Mouse (Mus musculus): ENCODE measurements around the gene B3gntl1. TPM values are rescaled to one million over a fixed set of nuclear protein-coding genes. Genes with fewer than 3 reads are reported as not detected.

The B3gntl1 gene
- polyA plus RNA-seq, 1 experiment = 5.5 TPM

DNA sequence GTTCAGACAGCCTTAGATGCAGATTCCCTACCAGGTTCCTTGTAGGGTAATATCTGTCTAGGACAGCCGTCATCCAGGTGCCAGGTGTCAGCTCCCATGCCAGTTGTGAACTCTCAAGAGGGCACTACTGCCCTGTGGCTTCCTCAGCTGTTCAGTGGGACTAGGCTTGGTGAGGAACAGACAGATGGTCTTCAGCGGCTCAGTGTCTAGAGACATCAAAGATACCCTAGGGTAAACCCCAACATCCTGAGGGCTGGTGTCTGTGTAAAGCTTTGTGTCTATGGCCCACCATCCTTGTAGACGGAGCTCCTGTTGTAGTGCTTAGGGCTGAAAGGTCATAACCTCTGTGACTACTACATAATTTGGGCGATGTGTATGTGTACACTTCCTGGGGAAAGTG is 24.3 kb upstream of the B3gntl1 start:
- TF ChIP-seq CTCF (IDR thresholded peaks at IDR 0.05; ENCODE audit: borderline replicate concordance, insufficient read depth, low read depth, low read length) = no peak
- TF ChIP-seq POLR2A (IDR thresholded peaks at IDR 0.05; ENCODE audit: borderline replicate concordance, insufficient read depth, low read length) = no peak
- DNase-seq = no peak
- H3K4me3 ChIP-seq (replicated peaks; ENCODE audit: insufficient read depth, low read depth, low read length) = no peak overlapping the region
- WGBS = 89% methylated on average over 4 of the region's 4 CpGs
- H3K27me3 ChIP-seq (ENCODE audit: control insufficient read depth, insufficient read depth, low read length) = no peaks in the 10 kb centered on the region
- H3K27ac ChIP-seq (ENCODE audit: insufficient read depth, low read length) = no peak overlapping the region
- no peaks in the 10 kb centered on the region for H3K4me1 ChIP-seq (ENCODE audit: control insufficient read depth, insufficient read depth, low read length)

DNA sequence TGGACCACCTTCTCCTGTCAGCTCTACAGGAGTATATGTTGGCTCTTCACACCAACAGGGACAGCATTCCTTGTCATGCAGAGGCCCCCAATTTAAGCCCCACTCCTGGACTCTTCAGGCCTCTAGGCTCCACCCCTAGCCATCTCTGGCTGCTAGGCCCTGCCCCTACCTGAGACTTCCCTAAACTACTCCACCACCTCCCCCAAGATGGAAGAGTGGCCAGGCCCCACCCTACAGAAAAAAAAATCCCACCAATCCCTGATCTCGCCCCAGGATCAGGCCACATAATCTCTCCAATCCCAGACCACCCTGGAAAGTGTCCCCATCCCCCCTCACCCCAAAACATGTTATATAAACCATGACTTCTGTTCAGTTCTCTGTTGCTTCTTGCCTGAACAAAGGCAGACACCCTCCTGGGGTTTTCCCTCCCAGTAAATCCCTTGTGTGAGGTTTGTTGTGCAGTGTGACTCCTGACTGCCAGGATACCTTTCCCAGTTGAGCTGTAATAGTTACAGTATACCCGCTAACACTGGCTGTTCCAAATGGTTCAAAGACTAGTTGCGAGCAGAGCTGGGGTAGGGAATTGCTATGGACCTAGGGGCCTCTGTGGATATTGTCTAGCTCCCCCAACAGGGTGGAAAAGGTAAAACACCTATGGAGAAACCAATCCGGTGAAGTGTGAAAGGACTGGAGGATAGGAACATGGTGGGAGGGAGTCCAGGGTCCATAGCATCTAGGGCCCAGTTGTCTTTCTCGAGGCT is 22.5 kb upstream of the B3gntl1 start:
- H3K27me3 ChIP-seq (ENCODE audit: control insufficient read depth, insufficient read depth, low read length) = no peaks in the 10 kb centered on the region
- H3K4me3 ChIP-seq (replicated peaks; ENCODE audit: insufficient read depth, low read depth, low read length) = no peak overlapping the region
- no peak for DNase-seq
- TF ChIP-seq CTCF (IDR thresholded peaks at IDR 0.05; ENCODE audit: borderline replicate concordance, insufficient read depth, low read depth, low read length) (no peak), POLR2A (IDR thresholded peaks at IDR 0.05; ENCODE audit: borderline replicate concordance, insufficient read depth, low read length) (no peak)
- 93% methylated on average over 5 of the region's 5 CpGs for WGBS
- H3K27ac ChIP-seq (ENCODE audit: insufficient read depth, low read length) = no peak overlapping the region
- H3K4me1 ChIP-seq (ENCODE audit: control insufficient read depth, insufficient read depth, low read length) = no peaks in the 10 kb centered on the region

DNA sequence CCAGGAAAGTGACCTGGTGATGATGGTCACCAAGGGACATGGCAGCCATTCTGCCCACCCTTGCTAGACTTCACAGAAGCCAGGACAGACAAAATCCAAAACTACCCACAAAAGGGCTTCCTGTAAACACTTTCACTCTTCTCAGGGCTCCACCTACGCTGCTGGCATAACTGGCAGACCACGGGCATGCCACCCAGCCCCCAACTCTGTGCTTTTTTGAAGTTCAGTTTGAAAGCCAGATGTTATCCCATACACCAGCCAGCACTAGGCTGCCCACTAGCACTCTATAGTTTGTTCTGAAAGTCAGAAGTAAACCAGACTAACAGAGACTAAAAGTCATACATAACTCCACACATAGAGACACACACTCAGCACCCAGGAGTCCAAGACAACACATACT is 15.1 kb upstream of the B3gntl1 start:
- WGBS = 84% methylated on average over 2 of the region's 2 CpGs
- Histone ChIP-seq H3K27me3 (ENCODE audit: control insufficient read depth, insufficient read depth, low read length) (no peaks in the 10 kb centered on the region), H3K4me1 (ENCODE audit: control insufficient read depth, insufficient read depth, low read length) (no peaks in the 10 kb centered on the region), H3K4me3 (replicated peaks; ENCODE audit: insufficient read depth, low read depth, low read length) (no peak overlapping the region), H3K27ac (ENCODE audit: insufficient read depth, low read length) (no peak overlapping the region)
- TF ChIP-seq CTCF (IDR thresholded peaks at IDR 0.05; ENCODE audit: borderline replicate concordance, insufficient read depth, low read depth, low read length) (no peak), POLR2A (IDR thresholded peaks at IDR 0.05; ENCODE audit: borderline replicate concordance, insufficient read depth, low read length) (no peak)
- DNase-seq = no peak

DNA sequence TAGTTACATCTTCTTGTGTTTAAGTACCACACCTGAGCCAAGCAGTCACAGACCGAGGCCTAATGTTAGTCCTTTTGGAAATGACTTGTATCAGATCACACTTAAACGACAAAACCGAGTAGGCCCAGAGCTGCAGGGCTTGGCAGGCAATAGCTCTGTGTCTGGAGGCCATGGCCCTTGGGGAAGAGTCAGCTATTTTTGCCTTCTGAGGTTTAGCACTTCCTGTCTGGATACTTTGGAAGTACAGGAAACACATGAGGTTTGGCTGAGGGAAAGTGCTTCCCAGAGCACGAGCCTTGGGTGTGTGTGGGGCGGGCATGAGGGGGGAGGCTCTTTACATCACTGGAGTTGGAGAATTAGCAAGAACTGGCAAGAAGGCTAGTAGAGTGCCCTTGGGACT is 13.7 kb upstream of the B3gntl1 start:
- no peak for DNase-seq
- no peak overlapping the region for H3K4me3 ChIP-seq (replicated peaks; ENCODE audit: insufficient read depth, low read depth, low read length)
- H3K27ac ChIP-seq (ENCODE audit: insufficient read depth, low read length) = no peak overlapping the region
- WGBS = 72% methylated on average over 5 of the region's 5 CpGs
- no peaks in the 10 kb centered on the region for H3K27me3 ChIP-seq (ENCODE audit: control insufficient read depth, insufficient read depth, low read length)
- H3K4me1 ChIP-seq (ENCODE audit: control insufficient read depth, insufficient read depth, low read length) = no peaks in the 10 kb centered on the region
- TF ChIP-seq CTCF (IDR thresholded peaks at IDR 0.05; ENCODE audit: borderline replicate concordance, insufficient read depth, low read depth, low read length) = no peak
- TF ChIP-seq POLR2A (IDR thresholded peaks at IDR 0.05; ENCODE audit: borderline replicate concordance, insufficient read depth, low read length) = no peak

DNA sequence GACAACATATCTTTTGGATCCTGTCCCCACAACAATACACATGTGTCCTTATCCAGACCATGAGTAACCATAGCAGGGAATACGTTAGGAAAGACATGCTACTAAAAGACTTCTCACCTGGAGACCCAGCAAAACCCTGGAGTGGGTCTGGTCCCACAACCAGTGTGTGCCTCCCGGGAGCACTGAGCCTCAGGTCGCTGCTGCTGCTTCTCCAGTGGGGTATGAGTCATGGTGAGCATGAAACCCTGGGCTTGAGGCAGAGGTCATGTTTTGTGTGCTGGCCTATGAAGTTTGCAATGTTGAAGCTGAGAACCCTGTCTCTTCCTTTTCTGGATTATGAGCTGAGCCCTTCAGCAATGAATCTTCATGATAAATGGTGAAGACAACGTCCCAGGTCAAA is 13.1 kb upstream of the B3gntl1 start:
- no peaks in the 10 kb centered on the region for H3K27me3 ChIP-seq (ENCODE audit: control insufficient read depth, insufficient read depth, low read length)
- 85% methylated on average over 4 of the region's 4 CpGs for WGBS
- TF ChIP-seq CTCF (IDR thresholded peaks at IDR 0.05; ENCODE audit: borderline replicate concordance, insufficient read depth, low read depth, low read length) (no peak), POLR2A (IDR thresholded peaks at IDR 0.05; ENCODE audit: borderline replicate concordance, insufficient read depth, low read length) (no peak)
- no peaks in the 10 kb centered on the region for H3K4me1 ChIP-seq (ENCODE audit: control insufficient read depth, insufficient read depth, low read length)
- H3K4me3 ChIP-seq (replicated peaks; ENCODE audit: insufficient read depth, low read depth, low read length) = no peak overlapping the region
- H3K27ac ChIP-seq (ENCODE audit: insufficient read depth, low read length) = no peak overlapping the region
- no peak for DNase-seq

DNA sequence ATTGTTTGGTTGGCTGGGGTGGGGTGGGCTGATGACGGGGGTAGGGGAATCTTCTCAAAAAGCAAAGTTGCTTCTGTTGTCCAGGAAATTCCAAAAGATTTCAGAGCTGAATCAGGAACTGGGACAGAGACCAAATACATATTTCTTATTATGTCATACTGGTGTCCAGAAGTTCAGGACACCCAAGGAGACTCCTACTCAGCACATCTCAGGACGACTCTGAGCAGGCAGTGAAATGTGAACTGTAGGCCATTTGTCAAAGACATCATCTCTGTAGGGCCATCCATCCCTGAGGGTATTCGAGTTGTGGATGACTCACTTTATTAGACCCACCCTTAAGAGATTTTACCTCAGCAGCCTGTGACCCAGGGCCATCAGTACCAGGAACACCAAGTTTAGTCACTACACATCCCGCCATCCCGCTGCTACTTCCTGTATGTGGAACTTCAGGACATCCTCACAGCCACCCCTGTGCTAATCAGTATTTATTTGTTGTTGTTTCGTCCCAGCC is 12.6 kb upstream of the B3gntl1 start:
- no peak overlapping the region for H3K27ac ChIP-seq (ENCODE audit: insufficient read depth, low read length)
- no peak for DNase-seq
- H3K4me1 ChIP-seq (ENCODE audit: control insufficient read depth, insufficient read depth, low read length) = no peaks in the 10 kb centered on the region
- no peaks in the 10 kb centered on the region for H3K27me3 ChIP-seq (ENCODE audit: control insufficient read depth, insufficient read depth, low read length)
- TF ChIP-seq POLR2A (IDR thresholded peaks at IDR 0.05; ENCODE audit: borderline replicate concordance, insufficient read depth, low read length) (no peak), CTCF (IDR thresholded peaks at IDR 0.05; ENCODE audit: borderline replicate concordance, insufficient read depth, low read depth, low read length) (no peak)
- H3K4me3 ChIP-seq (replicated peaks; ENCODE audit: insufficient read depth, low read depth, low read length) = no peak overlapping the region
- WGBS = 80% methylated on average over 6 of the region's 6 CpGs

DNA sequence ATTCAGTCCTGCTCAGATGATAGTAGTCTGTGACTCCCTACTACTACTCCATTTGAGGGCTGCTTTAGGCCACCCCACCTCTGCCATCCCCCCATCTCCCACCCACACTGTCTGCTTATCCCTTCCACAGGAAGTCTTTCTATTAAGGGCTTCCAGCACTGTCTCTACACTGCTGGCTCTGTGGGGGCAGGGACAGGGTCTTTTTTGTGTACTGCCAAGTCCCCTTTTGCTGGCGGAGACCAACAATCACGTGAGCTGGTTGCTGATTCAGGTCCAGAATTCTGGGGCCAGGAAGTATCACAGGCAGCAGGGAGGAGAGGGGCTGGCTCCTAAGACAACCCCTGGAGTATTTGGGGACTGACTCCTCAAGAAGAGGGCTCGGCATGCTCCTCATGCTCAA is 10.3 kb upstream of the B3gntl1 start:
- DNase-seq = peak in 1 of 2 experiments; percentile 7
- Histone ChIP-seq H3K4me3 (replicated peaks; ENCODE audit: insufficient read depth, low read depth, low read length) (no peak overlapping the region), H3K27me3 (ENCODE audit: control insufficient read depth, insufficient read depth, low read length) (no peaks in the 10 kb centered on the region), H3K27ac (ENCODE audit: insufficient read depth, low read length) (no peak overlapping the region), H3K4me1 (ENCODE audit: control insufficient read depth, insufficient read depth, low read length) (no peaks in the 10 kb centered on the region)
- TF ChIP-seq CTCF (IDR thresholded peaks at IDR 0.05; ENCODE audit: borderline replicate concordance, insufficient read depth, low read depth, low read length) (no peak), POLR2A (IDR thresholded peaks at IDR 0.05; ENCODE audit: borderline replicate concordance, insufficient read depth, low read length) (no peak)
- WGBS = 14% methylated on average over 3 of the region's 3 CpGs

DNA sequence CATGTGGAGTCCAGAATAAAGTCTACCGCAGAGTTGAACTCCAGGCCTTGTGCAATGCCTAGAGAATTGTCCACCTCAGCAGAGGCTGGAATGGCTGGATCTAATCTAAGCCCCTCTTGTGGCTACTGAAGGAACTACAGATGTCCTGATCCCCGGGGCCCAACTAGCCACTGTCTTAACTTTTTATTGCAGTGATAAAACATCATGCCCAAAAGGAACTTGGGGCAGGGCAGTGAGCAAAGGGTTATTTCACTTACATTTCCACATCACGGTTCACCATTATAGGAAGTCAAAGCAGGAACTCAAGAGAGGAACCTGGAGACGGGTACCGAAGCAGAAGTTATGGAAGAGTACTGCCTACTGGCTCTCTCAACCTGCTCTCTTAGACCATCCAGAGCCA is 7.8 kb upstream of the B3gntl1 start:
- WGBS = 83% methylated on average over 5 of the region's 5 CpGs
- no peaks in the 10 kb centered on the region for H3K4me1 ChIP-seq (ENCODE audit: control insufficient read depth, insufficient read depth, low read length)
- peak in 1 of 2 experiments; percentile 6 for DNase-seq
- peak; percentile 36; the same call in 1 of the 2 replicates for TF ChIP-seq CTCF (IDR thresholded peaks at IDR 0.05; ENCODE audit: borderline replicate concordance, insufficient read depth, low read depth, low read length)
- no peak for TF ChIP-seq POLR2A (IDR thresholded peaks at IDR 0.05; ENCODE audit: borderline replicate concordance, insufficient read depth, low read length)
- H3K27ac ChIP-seq (ENCODE audit: insufficient read depth, low read length) = no peak overlapping the region
- no peaks in the 10 kb centered on the region for H3K27me3 ChIP-seq (ENCODE audit: control insufficient read depth, insufficient read depth, low read length)
- H3K4me3 ChIP-seq (replicated peaks; ENCODE audit: insufficient read depth, low read depth, low read length) = no peak overlapping the region
